Mouse (Mus musculus) neural tube, embryonic 12.5 days (tissue): ENCODE results near the gene Mybpc2. TPM values are rescaled to one million over a fixed set of nuclear protein-coding genes. Genes with fewer than 3 reads are reported as not detected.
A peak's percentile ranks its signal among the peaks of the same experiment; 100 is the strongest.

Experiments used
- ATAC-seq: fragments of 200-750 bp; cut with Nextera tagmentation; 2 replicates; pipeline ENCODE4 v1.8.0; 2017; ENCODE audit warnings: low read depth, mild to moderate bottlenecking, moderate TSS enrichment, moderate library complexity; ENCODE audit not compliant: low FRiP score
- H3K27ac ChIP-seq: fragments of 300-500 bp; sonication (generic); 2 replicates; pipeline ENCODE4 v1.5.1; 2016
- H3K27me3 ChIP-seq: fragments of 300-500 bp; sonication (generic); replicated peaks from 2 replicates; pipeline ENCODE4 v1.6.1; 2016; ENCODE audit warnings: mild to moderate bottlenecking
- H3K36me3 ChIP-seq: fragments of 300-500 bp; sonication (generic); 2 replicates; pipeline ENCODE4 v1.6.1; 2016; ENCODE audit warnings: mild to moderate bottlenecking
- H3K4me1 ChIP-seq: fragments of 300-500 bp; sonication (generic); 2 replicates; pipeline ENCODE4 v1.6.1; 2016
- H3K4me2 ChIP-seq: fragments of 300-500 bp; sonication (generic); replicated peaks from 2 replicates; pipeline ENCODE4 v1.6.1; 2016; ENCODE audit warnings: mild to moderate bottlenecking
- H3K4me3 ChIP-seq: fragments of 300-500 bp; sonication (generic); 2 replicates; pipeline ENCODE4 v1.5.1; 2016
- H3K9ac ChIP-seq: fragments of 300-500 bp; sonication (generic); 2 replicates; pipeline ENCODE4 v1.6.1; 2016; ENCODE audit warnings: mild to moderate bottlenecking
- H3K9me3 ChIP-seq: fragments of 300-500 bp; sonication (generic); 2 replicates; pipeline ENCODE4 v1.6.1; 2016; ENCODE audit warnings: mild to moderate bottlenecking
- WGBS: fragments of 180-500 bp; shearing (Covaris S2); methylation state at CpG from one replicate; pipeline ENCODE4 v1.1.7; 2016; 5-methylcytosine and 5-hydroxymethylcytosine counted together
- polyA plus RNA-seq: library from polyadenylated mRNA; unstranded; fragments of >200 nt; fragmentation: Nextera tagmentation; extraction: Ambion mirVana; gene quantifications from 2 replicates; pipeline ENCODE4 v1.2.1, GENCODE M21; 2016

Mybpc2 gene
- polyA plus RNA-seq, 1 experiment from 2014 or later = 0.11 TPM

GRCm38 (mm10) chr7:44531207-44531606 lies 6.8 kb upstream of the Mybpc2 start:
- no peak overlapping the region for H3K9ac ChIP-seq
- H3K4me3 ChIP-seq = no peak overlapping the region
- no peak overlapping the region for H3K27ac ChIP-seq
- no peak for ATAC-seq
- H3K36me3 ChIP-seq = peaks cover 42% of the 10 kb centered on the region
- WGBS = 49% methylated on average over 5 of the region's 5 CpGs
- peaks cover 7% of the 10 kb centered on the region; the same call in 1 of the 2 replicates for H3K4me1 ChIP-seq
- H3K4me2 ChIP-seq = no peak overlapping the region
- H3K9me3 ChIP-seq = no peaks in the 10 kb centered on the region
- peaks cover 26% of the 10 kb centered on the region for H3K27me3 ChIP-seq

GRCm38 (mm10) chr7:44530507-44530906 lies 6.1 kb upstream of the Mybpc2 start:
- no peaks in the 10 kb centered on the region for H3K9me3 ChIP-seq
- H3K27ac ChIP-seq = no peak overlapping the region
- H3K4me3 ChIP-seq = no peak overlapping the region
- peaks cover 7% of the 10 kb centered on the region; the same call in 1 of the 2 replicates for H3K4me1 ChIP-seq
- H3K9ac ChIP-seq = no peak overlapping the region
- no peak overlapping the region for H3K4me2 ChIP-seq
- H3K36me3 ChIP-seq = peaks cover 35% of the 10 kb centered on the region
- 79% methylated on average over 3 of the region's 3 CpGs for WGBS
- H3K27me3 ChIP-seq = peaks cover 31% of the 10 kb centered on the region
- no peak for ATAC-seq

- no peak for ATAC-seq
- H3K4me2 ChIP-seq = no peak overlapping the region
- no peak overlapping the region for H3K27ac ChIP-seq
- WGBS = 62% methylated on average over 5 of the region's 5 CpGs
- no peaks in the 10 kb centered on the region for H3K9me3 ChIP-seq
- H3K4me1 ChIP-seq = peaks cover 11% of the 10 kb centered on the region
- peaks cover 26% of the 10 kb centered on the region for H3K36me3 ChIP-seq
- H3K27me3 ChIP-seq = peaks cover 41% of the 10 kb centered on the region
- no peak overlapping the region for H3K4me3 ChIP-seq
- H3K9ac ChIP-seq = no peak overlapping the region
These were observed 5.1 kb upstream of the Mybpc2 start for GRCm38 (mm10) chr7:44529518-44529917.

- peak overlapping the region; percentile 40; the same call in 1 of the 2 replicates for H3K9ac ChIP-seq
- H3K9me3 ChIP-seq = no peaks in the 10 kb centered on the region
- ATAC-seq = no peak; the same call in 1 of the 2 replicates
- 5% methylated on average over 40 of the region's 40 CpGs for WGBS
- peaks cover 11% of the 10 kb centered on the region for H3K4me1 ChIP-seq
- peaks cover 57% of the 10 kb centered on the region for H3K27me3 ChIP-seq
- peak overlapping the region; percentile 30 for H3K4me3 ChIP-seq
- H3K36me3 ChIP-seq = peaks cover 8% of the 10 kb centered on the region; the same call in 1 of the 2 replicates
- peak overlapping the region; percentile 67 for H3K4me2 ChIP-seq
- H3K27ac ChIP-seq = no peak overlapping the region
These were observed 3.3 kb upstream of the Mybpc2 start for GRCm38 (mm10) chr7:44527483-44528398.

GRCm38 (mm10) chr7:44526414-44527154 lies 2.1 kb upstream of the Mybpc2 start:
- H3K4me3 ChIP-seq = no peak overlapping the region
- H3K4me2 ChIP-seq = no peak overlapping the region
- no peaks in the 10 kb centered on the region for H3K9me3 ChIP-seq
- no peak overlapping the region for H3K9ac ChIP-seq
- ATAC-seq = no peak
- H3K4me1 ChIP-seq = peaks cover 13% of the 10 kb centered on the region
- WGBS = 88% methylated on average over 14 of the region's 14 CpGs
- H3K27ac ChIP-seq = no peak overlapping the region
- no peaks in the 10 kb centered on the region for H3K36me3 ChIP-seq
- H3K27me3 ChIP-seq = peaks cover 67% of the 10 kb centered on the region

- no peak overlapping the region for H3K4me2 ChIP-seq
- no peak for ATAC-seq
- 18% methylated on average over 22 of the region's 22 CpGs for WGBS
These were observed 823 bp upstream of the Mybpc2 start for GRCm38 (mm10) chr7:44525126-44525832.

GRCm38 (mm10) chr7:44523056-44523455 lies 1.4 kb downstream of the Mybpc2 start:
- Histone ChIP-seq H3K4me2 (no peak overlapping the region), H3K27ac (no peak overlapping the region), H3K27me3 (peaks cover 67% of the 10 kb centered on the region), H3K9me3 (no peaks in the 10 kb centered on the region), H3K4me1 (peaks cover 13% of the 10 kb centered on the region), H3K9ac (no peak overlapping the region), H3K36me3 (no peaks in the 10 kb centered on the region), H3K4me3 (no peak overlapping the region)
- 80% methylated on average over 2 of the region's 2 CpGs for WGBS
- no peak for ATAC-seq

More at GRCm38 (mm10) chr7:44525126-44525832, 823 bp upstream of the Mybpc2 start:
- Histone ChIP-seq H3K27ac (no peak overlapping the region), H3K4me3 (no peak overlapping the region), H3K4me1 (peaks cover 15% of the 10 kb centered on the region), H3K36me3 (no peaks in the 10 kb centered on the region), H3K9me3 (no peaks in the 10 kb centered on the region), H3K9ac (no peak overlapping the region; the same call in 1 of the 2 replicates), H3K27me3 (peaks cover 75% of the 10 kb centered on the region)

- no peak overlapping the region for H3K4me3 ChIP-seq
- no peak overlapping the region for H3K27ac ChIP-seq
- no peaks in the 10 kb centered on the region for H3K9me3 ChIP-seq
- H3K4me2 ChIP-seq = peak overlapping the region; percentile 38
- peaks cover 54% of the 10 kb centered on the region for H3K27me3 ChIP-seq
- ATAC-seq = peak; percentile 73; the same call in 1 of the 2 replicates
- peaks cover 8% of the 10 kb centered on the region; the same call in 1 of the 2 replicates for H3K4me1 ChIP-seq
- no peaks in the 10 kb centered on the region for H3K36me3 ChIP-seq
- peak overlapping the region; percentile 17; the same call in 1 of the 2 replicates for H3K9ac ChIP-seq
- 2% methylated on average over 20 of the region's 20 CpGs for WGBS
These were observed 2.7 kb downstream of the Mybpc2 start for GRCm38 (mm10) chr7:44521710-44522109.

GRCm38 (mm10) chr7:44520990-44521389 lies 3.5 kb downstream of the Mybpc2 start:
- ATAC-seq = no peak
- WGBS = 72% methylated on average over 3 of the region's 3 CpGs

GRCm38 (mm10) chr7:44519240-44519913 lies 5.1 kb downstream of the Mybpc2 start:
- Histone ChIP-seq H3K36me3 (no peaks in the 10 kb centered on the region), H3K27me3 (peaks cover 35% of the 10 kb centered on the region), H3K4me2 (no peak overlapping the region), H3K4me3 (no peak overlapping the region), H3K9me3 (no peaks in the 10 kb centered on the region), H3K27ac (no peak overlapping the region), H3K4me1 (0 out of 2 replicates have a peak, but pooled peaks cover 5% of the 10 kb centered on the region), H3K9ac (no peak overlapping the region)
- 71% methylated on average over 9 of the region's 9 CpGs for WGBS
- no peak for ATAC-seq

More at GRCm38 (mm10) chr7:44520990-44521389, 3.5 kb downstream of the Mybpc2 start:
- Histone ChIP-seq H3K9ac (no peak overlapping the region), H3K27ac (no peak overlapping the region), H3K4me1 (peaks cover 8% of the 10 kb centered on the region; the same call in 1 of the 2 replicates), H3K36me3 (no peaks in the 10 kb centered on the region), H3K4me3 (no peak overlapping the region), H3K27me3 (peaks cover 49% of the 10 kb centered on the region), H3K4me2 (no peak overlapping the region), H3K9me3 (no peaks in the 10 kb centered on the region)

- Histone ChIP-seq H3K4me1 (no peaks in the 10 kb centered on the region), H3K27me3 (peaks cover 19% of the 10 kb centered on the region; the same call in 1 of the 2 replicates), H3K36me3 (no peaks in the 10 kb centered on the region), H3K4me3 (no peak overlapping the region), H3K4me2 (no peak overlapping the region), H3K9me3 (0 out of 2 replicates have a peak, but pooled peaks cover 1% of the 10 kb centered on the region), H3K9ac (no peak overlapping the region), H3K27ac (no peak overlapping the region)
- ATAC-seq = no peak
These were observed 17.0 kb downstream of the Mybpc2 start for GRCm38 (mm10) chr7:44507491-44507890.
